Mouse (Mus musculus) natural killer cell, adult 2 months (primary cell): ENCODE measurements around the gene Dsel.

Experiments used
- DNase-seq, 2 experiments: peaks; one replicate each; pipeline ENCODE4 v3.0.0; 2022; ENCODE audit warnings: low spot score in 2 of 2

Gene Dsel

DNA sequence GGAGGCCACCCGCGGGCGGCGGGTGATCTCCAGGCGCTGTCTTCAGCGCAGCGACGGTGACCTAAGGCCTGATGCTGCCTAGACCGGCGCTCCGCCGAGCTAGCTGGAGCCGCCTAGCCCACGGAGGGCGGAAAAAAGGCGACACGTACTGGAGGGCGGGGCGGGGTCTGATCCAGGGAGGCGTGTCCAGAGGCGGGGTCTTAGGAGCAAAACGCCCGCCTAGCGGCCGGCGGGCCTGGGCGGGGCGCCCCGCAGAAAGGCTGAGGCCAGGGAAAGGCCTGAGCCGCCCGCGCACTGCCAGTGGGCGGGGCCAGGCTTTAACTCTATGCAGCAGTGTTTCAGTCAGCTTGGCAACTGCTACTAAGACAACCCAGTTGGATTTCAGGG lies at the start of gene Dsel:
TSS of gene Dsel (minus strand) at position 140 of the 387 bp plus-strand sequence.
- DNase-seq: peak; percentile 58 to 73

DNA sequence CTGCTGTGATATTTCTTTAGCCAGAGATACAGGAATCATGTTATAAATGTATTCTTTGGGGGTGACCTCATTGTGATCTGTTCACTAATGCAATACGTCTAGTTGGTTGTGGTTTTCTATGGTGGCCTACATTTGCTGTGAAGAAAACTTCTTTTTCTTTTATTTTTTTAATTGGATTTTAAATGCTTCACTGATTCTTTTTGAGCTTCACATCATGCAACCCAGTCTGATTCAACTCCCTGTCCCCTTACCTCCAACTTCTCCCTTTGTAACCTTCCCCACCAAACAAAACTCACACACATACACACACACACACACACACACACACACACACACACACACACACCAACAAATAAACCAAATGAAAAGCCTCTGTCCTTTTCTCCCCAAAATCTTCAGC lies 46.7 kb upstream of the Dsel start:
- DNase-seq: no peak

DNA sequence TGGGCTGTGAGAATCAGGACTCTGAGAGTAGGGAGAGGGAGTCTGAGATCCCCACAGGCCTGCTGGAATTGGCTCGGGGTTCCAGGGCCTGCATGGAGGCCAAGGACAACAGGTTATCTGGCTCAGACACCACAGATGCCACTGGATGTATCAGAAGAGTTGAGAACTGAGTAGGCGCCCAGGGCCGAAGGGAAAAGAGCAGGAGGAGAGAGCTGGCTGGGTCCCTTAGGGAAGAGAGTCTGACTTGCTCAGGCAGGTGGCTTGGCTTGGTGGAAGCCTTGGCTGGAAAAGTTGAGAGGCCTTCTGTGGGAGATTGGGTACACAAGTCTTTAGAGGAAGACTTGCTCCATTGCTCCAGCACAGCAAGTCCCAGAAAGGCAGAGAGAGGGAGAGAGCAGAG lies 18.6 kb upstream of the Dsel start:
- no peak for DNase-seq

DNA sequence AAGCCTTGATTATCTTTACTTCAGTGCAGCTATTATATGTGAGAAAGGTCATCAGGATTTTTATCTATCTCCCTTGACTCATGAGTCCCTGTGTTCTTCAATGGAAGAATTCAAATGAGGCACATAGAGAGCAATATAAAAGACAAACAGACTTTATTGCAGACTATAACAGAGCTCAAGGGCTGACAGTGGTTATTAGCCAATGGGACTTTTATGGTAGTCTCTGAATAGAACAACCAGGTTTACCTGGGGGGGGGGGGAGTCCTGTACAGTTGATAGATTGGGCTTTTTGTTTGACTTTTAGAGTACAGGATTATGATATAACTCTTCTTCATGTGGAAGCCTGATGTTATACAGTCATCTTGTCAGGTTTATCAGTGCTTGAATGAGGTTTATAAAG lies 11.1 kb upstream of the Dsel start:
- no peak for DNase-seq

DNA sequence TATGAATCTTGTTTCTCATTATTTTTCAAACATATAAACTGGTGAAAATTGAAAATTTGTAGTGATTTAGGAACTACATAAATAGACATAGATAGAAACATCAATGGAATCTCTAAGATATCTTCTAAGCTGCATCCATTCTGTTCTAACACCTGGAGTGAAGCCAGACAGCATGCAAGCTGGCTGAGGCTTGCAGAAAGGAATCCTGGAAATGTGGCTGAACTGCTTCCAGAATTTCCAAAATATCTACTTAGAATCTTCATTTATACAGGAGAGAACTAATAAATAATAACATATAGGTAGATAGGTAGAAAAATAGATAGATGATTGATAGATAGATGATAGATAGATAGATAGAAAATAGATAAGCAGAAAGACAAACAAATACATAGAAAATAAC lies 8.5 kb upstream of the Dsel start:
- no peak for DNase-seq

DNA sequence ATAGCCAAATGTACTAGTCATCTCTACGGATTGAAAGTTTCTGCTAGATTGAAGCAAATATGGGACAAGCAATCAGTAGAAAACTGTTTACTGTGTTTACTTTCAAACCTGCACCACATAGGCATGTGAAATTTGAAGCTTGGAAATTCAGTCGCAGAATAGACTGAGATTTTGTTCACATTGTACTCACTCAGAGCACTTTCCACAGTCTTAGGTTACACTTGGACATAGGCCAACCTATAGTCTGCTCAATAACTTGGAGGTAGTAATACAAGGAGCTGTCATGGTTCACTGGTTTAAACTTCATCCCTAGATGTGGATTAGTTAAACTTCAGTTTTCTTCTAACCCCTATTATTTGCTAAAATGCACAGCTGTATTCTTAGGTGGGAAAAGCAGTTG lies 749 bp upstream of the Dsel start:
- DNase-seq: no peak

DNA sequence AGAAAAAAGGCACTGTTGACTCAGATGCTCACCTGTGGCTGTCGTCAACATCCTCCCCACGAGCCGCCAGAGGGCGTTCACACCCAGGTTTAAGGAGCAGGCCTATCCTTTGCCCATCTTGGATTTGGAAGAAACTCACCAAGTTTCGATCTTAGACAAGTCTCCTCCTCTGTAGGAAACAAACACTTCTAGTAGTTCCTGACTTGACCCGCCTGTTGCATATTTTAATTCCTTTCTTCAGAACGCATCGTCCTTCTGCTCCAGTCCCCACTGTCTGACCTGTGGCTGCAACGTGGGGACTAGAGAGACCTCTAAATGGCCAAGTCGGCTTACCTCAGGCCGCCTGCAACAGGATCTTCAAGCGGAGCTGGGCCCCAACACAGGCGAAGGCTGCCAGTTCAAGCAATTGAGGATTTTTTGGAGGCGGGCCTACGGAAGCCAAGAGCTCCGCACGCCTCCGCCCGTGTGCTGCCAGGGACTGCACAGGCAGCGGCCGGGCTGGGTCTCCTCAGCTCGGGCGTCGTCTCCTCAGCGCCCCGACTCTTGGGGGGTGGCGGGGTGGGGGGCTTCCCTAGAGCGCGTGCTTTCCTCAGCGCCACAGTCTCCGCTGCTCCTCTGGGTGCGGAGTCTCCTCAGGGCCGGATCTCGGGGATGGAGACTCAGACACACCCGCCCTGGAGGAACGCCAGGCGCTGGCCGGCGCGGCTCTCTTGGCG lies 497 bp downstream of the Dsel start:
- DNase-seq: peak; percentile 13 to 30

DNA sequence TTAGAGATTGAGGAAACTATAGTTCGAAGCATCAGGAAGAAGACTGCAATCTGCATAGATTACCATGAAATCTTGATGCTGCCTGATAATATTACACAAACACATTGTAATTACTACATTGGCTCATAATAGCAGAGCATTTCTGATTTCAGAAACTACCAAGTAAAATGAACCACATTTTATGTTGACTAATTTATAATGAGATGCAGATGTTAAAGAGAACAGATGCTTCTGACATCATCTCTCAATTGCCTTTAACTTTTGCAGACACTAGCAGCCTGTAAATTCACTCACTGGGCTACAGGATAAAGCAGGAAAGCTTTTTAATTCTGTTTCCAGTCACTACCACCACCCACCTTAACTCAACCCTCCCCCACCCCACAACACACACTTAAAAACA lies 6.9 kb downstream of the Dsel start:
- no peak for DNase-seq

DNA sequence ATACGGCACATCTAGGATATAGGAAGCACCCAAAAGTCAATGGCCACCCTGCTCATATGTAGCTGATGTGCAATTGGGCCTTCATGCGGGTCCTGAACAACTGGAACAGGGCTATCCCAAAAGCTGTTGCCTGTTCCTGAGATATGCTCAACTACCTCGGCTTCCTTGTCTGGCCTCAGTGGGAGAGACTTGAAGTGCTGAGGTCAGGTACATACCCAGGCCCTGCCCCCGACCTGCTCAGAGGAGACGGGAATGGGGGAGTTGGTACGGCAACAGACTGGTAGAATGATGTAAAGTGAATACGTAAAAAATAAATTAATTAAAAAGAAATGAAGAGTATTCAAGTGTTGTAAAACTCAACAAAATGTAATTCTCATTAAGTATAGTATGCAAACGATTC lies 12.3 kb downstream of the Dsel start:
- no peak for DNase-seq

DNA sequence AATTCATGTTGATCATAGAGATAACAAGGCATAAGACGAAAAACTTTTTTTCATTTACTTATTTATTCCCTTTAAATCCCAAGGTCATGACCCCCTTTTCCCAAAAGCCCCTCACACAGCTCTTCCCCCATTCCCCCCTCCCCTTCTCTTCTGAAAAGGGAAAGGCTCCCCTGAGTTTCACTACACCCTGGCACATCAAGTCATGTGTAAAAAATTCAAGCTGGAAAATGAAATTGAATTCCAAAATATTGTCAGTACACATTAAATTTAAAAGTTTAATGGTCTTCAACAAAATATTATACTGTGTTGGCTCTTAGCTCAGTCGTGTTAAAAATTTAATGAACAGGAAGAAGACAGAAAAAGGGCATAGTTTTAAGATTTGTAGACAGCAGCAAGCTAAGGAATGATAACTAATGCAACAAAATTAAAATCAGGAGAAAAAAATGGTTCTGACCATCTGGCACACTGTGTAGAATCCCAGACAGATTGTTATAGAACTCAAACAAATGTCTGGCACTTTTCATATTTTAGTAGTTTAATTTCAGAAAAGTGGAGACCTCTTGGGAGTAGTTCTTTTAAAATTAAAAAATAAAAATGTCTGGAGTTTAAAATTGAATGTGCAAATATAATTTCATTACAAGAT lies 31.0 kb downstream of the Dsel start:
- DNase-seq: no peak
